Mouse (Mus musculus): ENCODE results near the gene Sec22c.

Sec22c gene

DNA sequence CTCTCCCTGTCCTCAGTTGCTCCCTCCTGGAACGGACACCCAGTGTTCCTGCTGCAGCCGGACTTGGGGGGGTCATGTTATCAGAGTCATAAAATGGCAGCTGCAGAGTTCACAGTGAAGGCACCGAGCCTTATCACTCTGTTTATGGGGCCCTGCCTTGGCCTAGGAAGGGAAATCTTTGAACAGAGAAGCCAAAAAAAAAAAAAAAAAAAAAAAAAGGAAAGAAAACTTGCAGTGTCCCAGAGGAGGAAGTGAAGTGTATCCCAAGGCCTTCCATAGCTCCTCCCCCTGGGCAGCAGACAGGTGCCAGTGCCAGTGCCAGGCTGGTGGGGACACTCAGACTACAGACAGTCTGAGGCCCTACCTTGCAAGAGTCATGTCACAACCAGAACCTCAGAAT, 60.4 kb downstream of the Sec22c start:
- DNase-seq, result no peak

- peak; percentile 85 to 92 for DNase-seq
Measured at GRCm38 (mm10) chr9:121642401-121643181, 62.7 kb downstream of the Sec22c start, which contains the start of gene Vipr1. TSS of gene Vipr1 (plus strand) at chr9:121642716.

- peak; percentile 80 to 88 for DNase-seq
Measured at GRCm38 (mm10) chr9:121642001-121642400, 63.3 kb downstream of the Sec22c start, which contains the start of gene Lyzl4. TSS of gene Lyzl4 (minus strand) at chr9:121642096.

DNA sequence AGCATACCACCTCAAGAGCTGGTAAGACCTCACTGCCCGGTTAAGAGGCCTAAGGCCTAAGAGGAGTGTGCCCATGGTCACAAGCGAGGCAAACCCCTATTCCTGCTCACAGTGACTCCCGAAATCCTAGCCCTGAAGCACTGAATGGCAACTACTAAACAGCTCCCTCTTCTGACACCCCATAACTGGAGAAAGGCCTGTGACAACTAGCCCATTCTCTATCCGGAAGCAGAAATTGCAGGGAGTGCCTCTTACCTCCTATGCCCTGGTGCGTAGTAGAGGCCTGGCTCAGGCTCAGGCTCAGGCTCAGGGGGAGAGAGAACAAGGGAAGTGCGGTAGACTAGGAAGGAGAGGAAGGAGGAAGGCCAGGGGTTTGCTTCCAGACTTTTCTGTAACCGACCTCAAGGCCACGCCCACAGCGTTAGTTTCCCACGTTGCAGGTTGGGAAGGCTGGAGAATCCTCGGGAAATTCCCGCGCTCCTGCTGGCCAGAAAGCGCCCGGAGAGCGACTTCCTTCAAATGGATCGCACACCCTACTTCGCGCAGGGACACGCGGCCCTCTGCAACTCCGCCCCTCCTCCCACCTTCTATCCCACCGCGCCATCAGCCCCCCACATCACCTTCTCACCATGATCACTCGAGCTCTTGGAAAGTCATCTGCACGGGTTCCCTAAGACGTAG, 63.9 kb downstream of the Sec22c start:
- peak in 1 of 2 experiments; percentile 22 for DNase-seq

GRCm38 (mm10) chr9:121639790-121640189, 65.5 kb downstream of the Sec22c start:
- peak; percentile 54 to 65 for DNase-seq

DNA sequence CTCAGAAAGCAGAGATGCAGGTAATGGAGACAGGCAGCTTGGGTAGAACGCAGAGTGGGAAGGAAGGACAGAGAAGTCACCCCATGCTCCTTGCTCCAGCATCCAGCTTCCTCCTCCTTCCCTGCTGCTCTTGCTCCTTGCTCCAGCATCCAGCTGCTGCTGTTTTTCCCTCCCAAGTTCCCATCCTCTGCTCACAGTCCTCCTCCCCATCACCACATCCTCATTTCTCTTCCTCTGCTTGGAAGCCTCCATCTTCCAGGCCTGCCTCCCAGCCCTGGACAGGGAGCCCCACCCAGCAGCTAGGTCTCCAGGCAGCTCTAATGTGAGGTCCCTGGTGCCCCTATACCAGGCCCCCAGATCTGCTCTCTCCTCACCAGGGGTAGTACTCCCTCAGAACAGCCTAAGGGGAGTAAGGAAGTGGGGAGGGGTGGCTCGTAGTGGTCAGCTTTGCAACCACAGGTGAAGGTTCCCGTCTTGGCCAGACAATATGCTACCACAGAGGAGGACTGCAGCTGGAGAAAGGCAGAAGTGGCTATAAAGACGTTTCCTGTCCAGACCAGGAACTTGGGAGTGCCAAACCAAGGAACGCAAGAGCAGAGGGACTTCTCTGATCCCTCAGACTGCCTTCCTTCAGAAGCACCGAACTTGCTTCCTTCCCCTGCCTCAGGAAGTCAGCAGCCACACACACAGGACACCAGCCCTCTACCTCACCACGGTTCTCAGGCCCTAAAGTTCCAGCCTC, 69.3 kb downstream of the Sec22c start:
- DNase-seq, result no peak

- no peak for DNase-seq
Measured at GRCm38 (mm10) chr9:121633306-121633705, 72.0 kb downstream of the Sec22c start.

- no peak for DNase-seq
Measured at GRCm38 (mm10) chr9:121632891-121633290, 72.4 kb downstream of the Sec22c start.

DNA sequence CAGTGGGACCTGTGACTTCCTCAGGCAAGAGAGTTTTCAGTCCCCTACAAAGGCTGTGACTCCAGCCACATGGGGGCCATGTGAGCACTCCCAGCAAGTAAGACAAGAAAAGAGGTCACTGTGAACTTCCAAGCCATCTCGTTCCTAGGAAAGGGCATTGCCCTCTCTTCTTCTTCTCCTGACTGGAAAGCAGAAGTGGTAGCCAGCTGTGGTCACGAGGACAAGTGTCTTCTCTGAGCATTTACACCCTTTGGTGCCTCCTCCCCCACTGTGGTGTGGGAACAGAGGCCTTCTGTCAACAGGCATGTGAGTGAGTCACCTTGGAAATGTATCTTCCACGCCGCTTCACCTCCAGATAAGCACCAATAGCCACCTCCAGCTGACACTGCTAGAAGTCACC, 73.3 kb downstream of the Sec22c start:
- DNase-seq, result no peak

GRCm38 (mm10) chr9:121630627-121631026, 74.7 kb downstream of the Sec22c start:
- DNase-seq, result no peak

Measured in cerebellum, postnatal 36 days (tissue).